Mouse (Mus musculus) cerebellum, adult 2 months (tissue): Measurements from ENCODE around the gene Adam15.

ENCODE experiments used
- CTCF ChIP-seq: fragments of 200-500 bp; IDR thresholded peaks from 2 replicates; pipeline ENCODE4 v1.5.1; 2011; ENCODE audit warnings: low read depth, mild to moderate bottlenecking, control low read depth, low read length, moderate library complexity, borderline replicate concordance; ENCODE audit not compliant: insufficient read depth
- POLR2A ChIP-seq: fragments of 200-500 bp; IDR thresholded peaks from 2 replicates; pipeline ENCODE4 v1.6.1; 2011; ENCODE audit warnings: low read length, control low read depth, borderline replicate concordance; ENCODE audit not compliant: insufficient read depth

- no peak for TF ChIP-seq POLR2A
- TF ChIP-seq CTCF, result no peak
Measured at GRCm38 (mm10) chr3:89380291-89380690, 30.5 kb upstream of the Adam15 start.
